Mouse (Mus musculus) heart, adult 11 months (tissue): ENCODE data around the gene Fig4.

ENCODE experiments used
- DNase-seq: peaks from one replicate; pipeline ENCODE4 v3.0.0; 2022

Gene Fig4

DNA sequence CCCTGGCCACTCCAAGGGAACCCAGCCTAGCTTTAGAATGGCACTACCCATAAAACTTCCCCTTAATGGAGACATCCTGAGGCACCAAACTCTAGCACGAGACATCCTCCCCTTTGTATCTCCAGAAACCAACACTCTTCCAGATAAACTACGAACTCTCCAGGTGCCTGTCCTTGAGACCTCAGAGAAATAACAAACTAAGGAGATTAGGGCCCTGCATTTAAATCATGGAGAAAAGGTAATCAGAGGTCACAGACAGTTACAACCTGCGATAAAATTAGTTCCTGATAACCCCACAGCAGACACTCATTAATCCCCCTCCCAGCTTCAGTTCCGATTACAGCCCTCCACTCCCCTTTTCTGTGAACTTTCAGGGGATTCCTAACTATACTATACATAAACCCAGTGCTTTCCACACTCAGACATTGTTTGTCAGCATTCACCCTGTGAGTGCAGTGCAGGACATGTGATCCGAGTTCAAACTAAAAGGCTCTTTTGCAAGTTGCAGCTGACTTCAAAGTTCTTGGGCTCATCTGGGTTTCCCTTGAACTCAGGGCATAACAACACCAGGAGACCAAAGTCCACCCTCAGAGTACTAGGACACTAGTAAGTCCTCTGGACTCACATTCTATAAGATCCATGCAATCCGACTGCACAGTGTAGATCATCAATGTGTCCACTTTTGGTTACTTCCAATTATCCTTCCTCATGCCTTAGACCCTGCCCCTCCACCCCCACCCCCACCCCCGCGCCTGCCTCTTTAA lies 42.6 kb downstream of the Fig4 start:
- peak; percentile 70 for DNase-seq

GRCm38 (mm10) chr10:41250749-41251065 lies 52.4 kb downstream of the Fig4 start:
- DNase-seq: no peak

DNA sequence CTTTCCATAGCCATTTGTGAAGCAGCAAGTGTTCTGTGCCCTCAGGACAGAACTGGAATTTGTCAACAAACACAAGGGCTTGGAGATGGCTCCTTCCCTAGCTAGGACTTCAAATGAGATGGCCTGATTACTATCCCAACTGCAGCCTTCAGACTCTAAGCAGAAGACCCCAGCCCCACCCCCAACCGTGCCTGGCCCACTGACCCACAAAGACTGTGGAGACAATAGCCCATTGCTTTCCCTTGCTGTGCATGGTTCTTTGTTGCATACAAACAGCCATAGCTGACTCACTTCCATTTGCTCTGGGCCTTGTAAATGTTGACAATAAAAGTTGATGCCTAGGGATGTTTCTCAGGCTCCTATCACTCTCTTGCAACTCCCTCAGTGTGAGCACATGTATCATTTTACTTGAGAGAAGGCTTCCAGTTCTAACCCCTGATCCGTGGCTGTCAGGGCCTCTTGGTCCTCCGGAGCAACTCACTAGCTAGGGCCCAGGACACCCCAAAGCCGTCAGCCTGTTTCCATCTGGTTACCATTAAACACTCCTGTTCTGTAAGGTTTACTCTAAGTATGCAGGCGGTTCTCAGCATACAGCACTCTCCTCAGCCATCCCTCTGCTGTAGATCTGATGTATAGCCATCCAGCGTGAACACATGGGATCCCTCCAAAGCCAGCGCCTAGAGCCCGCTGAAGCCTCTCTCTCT lies 52.9 kb downstream of the Fig4 start:
- peak; percentile 68 for DNase-seq

GRCm38 (mm10) chr10:41249006-41249659 lies 53.9 kb downstream of the Fig4 start:
- DNase-seq: peak; percentile 13

GRCm38 (mm10) chr10:41247800-41248473 lies 55.1 kb downstream of the Fig4 start:
- DNase-seq: peak; percentile 18

GRCm38 (mm10) chr10:41246111-41246510 lies 56.9 kb downstream of the Fig4 start:
- no peak for DNase-seq

- no peak for DNase-seq
These were observed 57.6 kb downstream of the Fig4 start for GRCm38 (mm10) chr10:41245477-41245876.

DNA sequence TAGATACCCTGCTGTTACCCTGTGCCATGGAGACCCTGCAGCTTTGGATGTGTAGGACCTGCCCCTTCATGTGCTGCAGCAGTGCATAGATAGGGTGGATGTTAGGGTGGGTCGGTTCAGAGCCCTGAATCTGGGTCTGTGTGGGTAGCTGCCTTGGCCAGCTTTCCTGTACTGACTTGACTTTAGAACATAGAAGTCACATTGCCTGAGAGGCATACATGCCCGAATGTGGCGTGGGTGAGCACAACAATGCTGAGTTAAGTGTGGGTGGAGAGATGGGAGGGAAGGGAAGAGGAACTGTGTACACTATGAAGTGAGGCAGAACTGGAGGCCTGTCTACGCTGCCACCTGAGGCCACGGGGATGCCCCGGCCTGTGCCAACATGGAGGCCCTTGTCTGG lies 58.0 kb downstream of the Fig4 start:
- DNase-seq: no peak

DNA sequence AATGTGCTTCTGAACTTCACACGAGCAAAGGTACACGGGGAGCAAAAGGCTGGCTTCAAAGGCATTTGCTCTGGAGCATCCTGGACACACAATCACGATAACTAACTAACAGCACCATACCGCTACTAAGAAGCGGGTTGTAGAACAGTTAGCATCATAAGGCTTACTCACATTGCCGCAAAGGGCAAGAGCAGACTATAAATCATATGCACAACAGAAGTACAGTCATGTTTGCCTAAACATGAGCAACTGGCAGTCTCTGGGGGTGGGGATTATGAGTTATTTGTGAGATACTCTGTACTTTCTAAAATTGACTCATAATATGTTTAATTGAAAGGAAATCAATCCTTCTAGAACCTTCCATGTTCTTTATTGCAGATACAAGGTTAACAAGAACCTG lies 59.1 kb downstream of the Fig4 start:
- no peak for DNase-seq

DNA sequence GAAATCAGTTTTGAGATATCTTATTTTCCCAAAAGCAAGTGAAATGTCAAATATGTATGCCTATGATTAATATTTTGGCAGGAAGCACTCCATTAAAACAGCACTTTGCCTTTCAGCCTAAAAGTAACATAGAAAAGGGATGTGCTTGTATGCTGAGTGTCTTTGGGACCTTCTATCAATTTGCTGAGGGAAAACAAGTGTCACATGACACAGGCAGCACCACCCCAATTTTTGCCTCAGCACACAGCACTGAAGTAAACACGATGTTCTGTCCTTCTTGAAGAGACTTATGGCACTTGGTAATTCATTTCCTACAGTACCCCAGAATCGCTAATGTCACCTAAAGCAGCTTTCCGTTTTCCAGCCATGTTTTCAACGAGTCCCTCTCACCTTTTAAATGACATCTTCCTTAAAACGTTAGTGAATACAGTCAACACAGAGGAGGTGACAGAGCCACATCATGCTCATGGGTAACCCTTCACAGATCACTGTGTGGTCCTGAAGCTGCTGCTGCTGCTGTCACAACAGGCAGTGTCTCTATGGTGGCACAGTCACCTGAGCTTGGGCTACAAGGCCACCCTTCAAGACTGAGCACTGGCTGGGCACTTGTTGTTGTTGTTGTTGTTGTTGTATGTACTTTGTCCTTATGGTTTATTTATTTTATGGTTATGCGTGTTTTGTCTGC lies 61.4 kb downstream of the Fig4 start:
- no peak for DNase-seq

GRCm38 (mm10) chr10:41241080-41241479 lies 62.0 kb downstream of the Fig4 start:
- DNase-seq: peak; percentile 92

DNA sequence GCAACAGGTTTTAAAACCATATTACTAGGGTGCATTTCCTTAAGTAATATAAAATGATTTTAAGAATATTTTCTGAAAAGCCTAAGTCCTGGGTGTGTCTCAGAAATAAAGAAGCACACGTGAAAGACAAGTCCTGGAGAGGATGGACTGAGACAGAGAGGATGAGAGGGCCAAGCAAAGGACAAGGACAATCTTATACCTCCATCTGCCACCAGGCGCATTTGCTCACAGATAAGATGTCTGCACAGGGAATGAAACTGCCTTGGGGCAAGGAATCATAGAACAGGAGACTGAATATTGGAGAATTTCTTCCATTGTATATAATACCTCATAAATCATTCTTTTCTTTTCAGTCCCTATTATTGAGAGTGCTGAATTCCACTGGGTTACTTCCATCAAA lies 67.0 kb downstream of the Fig4 start:
- DNase-seq: no peak

DNA sequence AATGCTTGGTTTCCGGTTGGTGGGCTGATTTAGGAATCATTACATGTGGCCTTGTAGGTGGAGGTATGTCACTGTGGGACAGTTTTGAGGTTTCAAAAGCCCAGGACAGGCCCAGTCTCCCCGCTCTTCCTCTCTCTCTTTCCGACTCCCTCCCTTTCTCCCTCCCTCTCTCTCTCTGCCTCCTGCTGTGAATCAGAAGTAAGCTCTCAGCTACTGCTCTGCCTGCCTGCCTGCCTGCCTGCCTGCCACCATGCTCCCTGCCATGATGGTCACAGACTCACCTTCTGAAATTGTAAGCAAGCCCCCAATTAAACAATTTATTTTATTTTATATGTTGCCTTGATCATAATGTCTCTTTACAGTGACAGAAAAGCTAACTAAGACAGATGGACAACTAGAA lies 67.5 kb downstream of the Fig4 start:
- DNase-seq: no peak

DNA sequence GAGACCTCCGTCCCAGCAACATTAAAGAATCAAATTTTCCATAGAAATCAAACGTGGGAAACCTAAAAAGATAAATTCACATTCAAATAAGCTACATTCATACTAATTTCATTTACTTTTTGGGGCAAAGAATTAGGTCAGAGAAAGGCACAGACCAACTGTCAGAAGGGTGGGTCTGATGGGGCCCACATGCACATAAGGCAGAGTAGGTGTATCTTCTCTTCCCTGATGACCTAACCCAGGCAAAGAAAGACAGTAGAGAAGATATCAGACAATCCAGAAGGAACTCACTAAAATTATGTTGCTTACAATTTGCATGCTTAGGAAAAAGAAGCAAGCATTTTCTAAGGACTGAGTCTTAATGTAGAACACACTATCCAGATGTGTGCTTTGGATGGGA lies 67.9 kb downstream of the Fig4 start:
- no peak for DNase-seq

GRCm38 (mm10) chr10:41234552-41234951 lies 68.5 kb downstream of the Fig4 start:
- no peak for DNase-seq

- DNase-seq: no peak
These were observed 69.9 kb downstream of the Fig4 start for GRCm38 (mm10) chr10:41233140-41233539.

- DNase-seq: no peak
These were observed 71.8 kb downstream of the Fig4 start for GRCm38 (mm10) chr10:41231163-41231835.

- DNase-seq: peak; percentile 79
These were observed 75.4 kb downstream of the Fig4 start for GRCm38 (mm10) chr10:41227626-41228025.

- peak; percentile 62 for DNase-seq
These were observed 79.6 kb downstream of the Fig4 start for GRCm38 (mm10) chr10:41223499-41223898.

GRCm38 (mm10) chr10:41221204-41221603 lies 81.9 kb downstream of the Fig4 start:
- DNase-seq: peak; percentile 61

DNA sequence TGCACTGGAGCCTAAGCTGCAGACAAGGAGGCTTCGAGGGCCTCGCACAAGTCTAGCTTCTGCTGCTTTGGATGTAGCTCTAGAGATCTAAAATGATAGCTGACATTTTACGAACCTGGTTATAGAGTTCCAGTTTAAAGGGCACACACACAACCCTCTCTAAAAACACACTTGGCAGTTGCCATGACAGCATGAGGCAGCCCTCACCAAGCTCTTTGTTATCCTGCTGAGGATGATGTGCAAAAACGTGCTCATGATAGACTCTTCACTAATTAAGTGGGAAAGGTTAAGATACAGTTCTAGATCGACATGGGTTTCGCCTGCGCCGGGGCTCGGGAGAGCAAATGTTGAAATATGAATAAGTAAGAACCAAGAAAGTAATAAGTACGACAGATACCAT lies 84.2 kb downstream of the Fig4 start:
- DNase-seq: peak; percentile 51

- DNase-seq: no peak
These were observed 89.0 kb downstream of the Fig4 start for GRCm38 (mm10) chr10:41214083-41214482.
